Mouse (Mus musculus): ENCODE data around the gene Chrna4. TPM values are rescaled to one million over a fixed set of nuclear protein-coding genes. Genes with fewer than 3 reads are reported as not detected.

The Chrna4 gene
- total and polyA plus RNA-seq, 3 experiments = 0.05 TPM; not detected in 2

- peaks cover 9% of the 10 kb centered on the region for H3K27me3 ChIP-seq (ENCODE audit: insufficient read depth, low read length)
- no peaks in the 10 kb centered on the region for H3K4me1 ChIP-seq (ENCODE audit: insufficient read depth, low read depth, low read length)
- no peak for DNase-seq (ENCODE audit: low spot score)
- H3K36me3 ChIP-seq (replicated peaks) = no peaks in the 10 kb centered on the region
- H3K4me3 ChIP-seq (ENCODE audit: low read depth, low read length) = no peak overlapping the region
- TF ChIP-seq TAL1 (conservative IDR thresholded peaks at IDR 0.05; ENCODE audit: low read depth, low read length) (no peak), GATA1 (IDR thresholded peaks at IDR 0.05; ENCODE audit: borderline replicate concordance, low read length) (no peak), CTCF (IDR thresholded peaks at IDR 0.05; ENCODE audit: low read depth, low read length) (no peak), POLR2AphosphoS5 (IDR thresholded peaks at IDR 0.05; ENCODE audit: insufficient replicate concordance, low read depth, low read length) (no peak), GATA2 (IDR thresholded peaks at IDR 0.05; ENCODE audit: borderline replicate concordance, low read depth, low read length) (no peak)
- no peaks in the 10 kb centered on the region for H3K9me3 ChIP-seq (replicated peaks)
- no peak for ATAC-seq (ENCODE audit: extremely low read depth, insufficient number of reproducible peaks, low FRiP score, poor library complexity, severe bottlenecking)
Observed at GRCm38 (mm10) chr2:181036561-181036960, 6.8 kb downstream of the Chrna4 start.

GRCm38 (mm10) chr2:181035186-181035585, 8.2 kb downstream of the Chrna4 start:
- no peak for DNase-seq (ENCODE audit: low spot score)
- H3K4me3 ChIP-seq (ENCODE audit: low read depth, low read length) = no peak overlapping the region

GRCm38 (mm10) chr2:181033310-181033709, 10.0 kb downstream of the Chrna4 start:
- no peak overlapping the region for H3K4me3 ChIP-seq (ENCODE audit: low read depth, low read length)
- peaks cover 9% of the 10 kb centered on the region for H3K27me3 ChIP-seq (ENCODE audit: insufficient read depth, low read length)
- no peaks in the 10 kb centered on the region for H3K9me3 ChIP-seq (replicated peaks)
- no peak for TF ChIP-seq TAL1 (conservative IDR thresholded peaks at IDR 0.05; ENCODE audit: low read depth, low read length)
- no peak for TF ChIP-seq GATA2 (IDR thresholded peaks at IDR 0.05; ENCODE audit: borderline replicate concordance, low read depth, low read length)
- no peak for TF ChIP-seq CTCF (IDR thresholded peaks at IDR 0.05; ENCODE audit: low read depth, low read length)
- no peak for TF ChIP-seq GATA1 (IDR thresholded peaks at IDR 0.05; ENCODE audit: borderline replicate concordance, low read length)
- TF ChIP-seq POLR2AphosphoS5 (IDR thresholded peaks at IDR 0.05; ENCODE audit: insufficient replicate concordance, low read depth, low read length) = no peak
- no peak for ATAC-seq (ENCODE audit: extremely low read depth, insufficient number of reproducible peaks, low FRiP score, poor library complexity, severe bottlenecking)
- no peak for DNase-seq (ENCODE audit: low spot score)
- no peaks in the 10 kb centered on the region for H3K4me1 ChIP-seq (ENCODE audit: insufficient read depth, low read depth, low read length)
- no peaks in the 10 kb centered on the region for H3K36me3 ChIP-seq (replicated peaks)

More at GRCm38 (mm10) chr2:181035186-181035585, 8.2 kb downstream of the Chrna4 start:
- no peak for ATAC-seq (ENCODE audit: extremely low read depth, insufficient number of reproducible peaks, low FRiP score, poor library complexity, severe bottlenecking)
- Histone ChIP-seq H3K9me3 (replicated peaks) (no peaks in the 10 kb centered on the region), H3K4me1 (ENCODE audit: insufficient read depth, low read depth, low read length) (no peaks in the 10 kb centered on the region), H3K36me3 (replicated peaks) (no peaks in the 10 kb centered on the region), H3K27me3 (ENCODE audit: insufficient read depth, low read length) (peaks cover 9% of the 10 kb centered on the region)
- TF ChIP-seq CTCF (IDR thresholded peaks at IDR 0.05; ENCODE audit: low read depth, low read length) = no peak
- TF ChIP-seq GATA2 (IDR thresholded peaks at IDR 0.05; ENCODE audit: borderline replicate concordance, low read depth, low read length) = no peak
- no peak for TF ChIP-seq TAL1 (conservative IDR thresholded peaks at IDR 0.05; ENCODE audit: low read depth, low read length)
- TF ChIP-seq GATA1 (IDR thresholded peaks at IDR 0.05; ENCODE audit: borderline replicate concordance, low read length) = no peak
- TF ChIP-seq POLR2AphosphoS5 (IDR thresholded peaks at IDR 0.05; ENCODE audit: insufficient replicate concordance, low read depth, low read length) = no peak

- no peak overlapping the region for H3K4me3 ChIP-seq (ENCODE audit: low read depth, low read length)
- H3K4me1 ChIP-seq (ENCODE audit: insufficient read depth, low read depth, low read length) = no peaks in the 10 kb centered on the region
- no peak for DNase-seq (ENCODE audit: low spot score)
- no peaks in the 10 kb centered on the region for H3K9me3 ChIP-seq (replicated peaks)
- TF ChIP-seq GATA1 (IDR thresholded peaks at IDR 0.05; ENCODE audit: borderline replicate concordance, low read length) (no peak), CTCF (IDR thresholded peaks at IDR 0.05; ENCODE audit: low read depth, low read length) (no peak), TAL1 (conservative IDR thresholded peaks at IDR 0.05; ENCODE audit: low read depth, low read length) (no peak), POLR2AphosphoS5 (IDR thresholded peaks at IDR 0.05; ENCODE audit: insufficient replicate concordance, low read depth, low read length) (no peak), GATA2 (IDR thresholded peaks at IDR 0.05; ENCODE audit: borderline replicate concordance, low read depth, low read length) (no peak)
- no peaks in the 10 kb centered on the region for H3K36me3 ChIP-seq (replicated peaks)
- H3K27me3 ChIP-seq (ENCODE audit: insufficient read depth, low read length) = peaks cover 6% of the 10 kb centered on the region; the same call in 1 of the 2 replicates
- ATAC-seq (ENCODE audit: extremely low read depth, insufficient number of reproducible peaks, low FRiP score, poor library complexity, severe bottlenecking) = no peak
Observed at GRCm38 (mm10) chr2:181032407-181032806, 10.9 kb downstream of the Chrna4 start.

- no peaks in the 10 kb centered on the region for H3K4me1 ChIP-seq (ENCODE audit: insufficient read depth, low read depth, low read length)
- TF ChIP-seq GATA1 (IDR thresholded peaks at IDR 0.05; ENCODE audit: borderline replicate concordance, low read length) = no peak
- TF ChIP-seq POLR2AphosphoS5 (IDR thresholded peaks at IDR 0.05; ENCODE audit: insufficient replicate concordance, low read depth, low read length) = no peak
- TF ChIP-seq TAL1 (conservative IDR thresholded peaks at IDR 0.05; ENCODE audit: low read depth, low read length) = no peak
- TF ChIP-seq GATA2 (IDR thresholded peaks at IDR 0.05; ENCODE audit: borderline replicate concordance, low read depth, low read length) = no peak
- TF ChIP-seq CTCF (IDR thresholded peaks at IDR 0.05; ENCODE audit: low read depth, low read length) = no peak
- peaks cover 6% of the 10 kb centered on the region; the same call in 1 of the 2 replicates for H3K27me3 ChIP-seq (ENCODE audit: insufficient read depth, low read length)
- ATAC-seq (ENCODE audit: extremely low read depth, insufficient number of reproducible peaks, low FRiP score, poor library complexity, severe bottlenecking) (no peak), DNase-seq (ENCODE audit: low spot score) (no peak)
- no peaks in the 10 kb centered on the region for H3K36me3 ChIP-seq (replicated peaks)
- H3K9me3 ChIP-seq (replicated peaks) = no peaks in the 10 kb centered on the region
- H3K4me3 ChIP-seq (ENCODE audit: low read depth, low read length) = no peak overlapping the region
Observed at GRCm38 (mm10) chr2:181031406-181031934, 11.9 kb downstream of the Chrna4 start.

DNA sequence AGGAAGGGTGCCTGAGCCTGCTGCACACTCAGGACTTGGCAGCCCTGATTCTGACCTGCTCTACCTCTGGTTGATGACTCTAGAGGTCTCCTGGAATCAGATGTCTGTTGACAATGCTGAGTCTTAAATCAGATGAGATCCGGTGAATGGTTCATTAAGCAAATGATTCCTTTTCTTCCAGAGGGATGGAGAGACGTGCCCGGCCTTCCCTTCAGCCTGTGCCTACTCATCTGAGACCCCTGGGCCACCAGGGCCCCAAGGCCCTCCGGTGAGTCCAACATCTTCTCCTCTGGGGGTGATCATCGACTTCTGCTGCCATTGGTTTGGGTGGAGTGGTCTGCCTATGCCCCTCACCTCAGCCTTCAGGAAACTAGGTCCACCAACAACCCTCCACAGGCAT, 35.0 kb downstream of the Chrna4 start:
- TF ChIP-seq TAL1 (conservative IDR thresholded peaks at IDR 0.05; ENCODE audit: low read depth, low read length) = no peak
- TF ChIP-seq GATA1 (IDR thresholded peaks at IDR 0.05; ENCODE audit: borderline replicate concordance, low read length) = no peak
- no peak for TF ChIP-seq POLR2AphosphoS5 (IDR thresholded peaks at IDR 0.05; ENCODE audit: insufficient replicate concordance, low read depth, low read length)
- TF ChIP-seq GATA2 (IDR thresholded peaks at IDR 0.05; ENCODE audit: borderline replicate concordance, low read depth, low read length) = no peak
- TF ChIP-seq CTCF (IDR thresholded peaks at IDR 0.05; ENCODE audit: low read depth, low read length) = no peak
- DNase-seq (ENCODE audit: low spot score) (no peak), ATAC-seq (ENCODE audit: extremely low read depth, insufficient number of reproducible peaks, low FRiP score, poor library complexity, severe bottlenecking) (no peak)
- Histone ChIP-seq H3K36me3 (replicated peaks) (no peaks in the 10 kb centered on the region), H3K27me3 (ENCODE audit: insufficient read depth, low read length) (peaks cover 14% of the 10 kb centered on the region), H3K4me3 (ENCODE audit: low read depth, low read length) (no peak overlapping the region), H3K9me3 (replicated peaks) (no peaks in the 10 kb centered on the region), H3K4me1 (ENCODE audit: insufficient read depth, low read depth, low read length) (no peaks in the 10 kb centered on the region; the same call in 1 of the 2 replicates)

All from G1E (cell line).